Mouse (Mus musculus) neutrophil, adult 65 days (primary cell): ENCODE results near the gene Speer4c. TPM values are rescaled to one million over a fixed set of nuclear protein-coding genes. Genes with fewer than 3 reads are reported as not detected.

Experiments
- total RNA-seq: library from RNA; stranded (reverse); gene quantifications from 2 replicates; pipeline ENCODE4 v1.2.4, GENCODE M21; 2023

Speer4c gene
- total RNA-seq: not detected in 2 replicates

GRCm38 (mm10) chr5:15714171-15714570, at the start of gene Speer4c:
Gene Speer4c (minus strand): TSS chr5:15714271.

Other genes starting within 250 kb of the Speer4c start
- gene Gm21149, start 237.7 kb downstream of the Speer4c start, total RNA-seq: not detected in 2 replicates
- gene Gm21190, start 185.0 kb downstream of the Speer4c start, total RNA-seq: not detected in 2 replicates
- gene Gm21083, start 136.9 kb downstream of the Speer4c start, total RNA-seq: not detected in 2 replicates
- not detected in 2 replicates for gene Speer4d, start 95.2 kb downstream of the Speer4c start, total RNA-seq
- not detected in 2 replicates for gene 4930572O03Rik, start 57.2 kb downstream of the Speer4c start, total RNA-seq
- gene Cacna2d1, start 220.4 kb upstream of the Speer4c start, total RNA-seq: 0.07 TPM in 1 of 2 replicates, not detected in the other